Mouse (Mus musculus) testis, adult 2 months (tissue): ENCODE data around the gene Dlgap1. TPM values are rescaled to one million over a fixed set of nuclear protein-coding genes. Genes with fewer than 3 reads are reported as not detected.
A peak's percentile ranks its signal among the peaks of the same experiment; 100 is the strongest.

ENCODE experiments used
- H3K27ac ChIP-seq: fragments of 200-500 bp; 2 replicates; pipeline ENCODE4 v1.5.1; 2012; ENCODE audit warnings: low read depth, low read length; ENCODE audit not compliant: control insufficient read depth, insufficient read depth
- H3K27me3 ChIP-seq: fragments of 200-500 bp; 2 replicates; pipeline ENCODE4 v1.6.1; 2012; ENCODE audit warnings: mild to moderate bottlenecking, low read length, moderate library complexity; ENCODE audit not compliant: control insufficient read depth, insufficient read depth
- H3K36me3 ChIP-seq: fragments of 200-500 bp; 2 replicates; pipeline ENCODE4 v1.6.1; 2012; ENCODE audit warnings: mild to moderate bottlenecking, low read length; ENCODE audit not compliant: control insufficient read depth, insufficient read depth
- H3K4me1 ChIP-seq: fragments of 200-500 bp; 2 replicates; pipeline ENCODE4 v1.6.1; 2012; ENCODE audit warnings: low read length; ENCODE audit not compliant: control insufficient read depth, insufficient read depth
- H3K4me3 ChIP-seq: fragments of 200-500 bp; 2 replicates; pipeline ENCODE4 v1.5.1; 2012; ENCODE audit warnings: low read depth, mild to moderate bottlenecking, low read length, moderate library complexity, mixed read lengths; ENCODE audit not compliant: control insufficient read depth
- CTCF ChIP-seq: fragments of 200-500 bp; IDR thresholded peaks from 2 replicates; pipeline ENCODE4 v1.5.1; 2012; ENCODE audit warnings: low read depth, mild to moderate bottlenecking, inconsistent platforms, low read length, moderate library complexity; ENCODE audit not compliant: control insufficient read depth, insufficient read depth, insufficient replicate concordance
- POLR2A ChIP-seq: fragments of 200-500 bp; IDR thresholded peaks from 2 replicates; pipeline ENCODE4 v1.6.1; 2012; ENCODE audit warnings: low read depth, mild to moderate bottlenecking, inconsistent platforms, low read length, moderate library complexity; ENCODE audit not compliant: control insufficient read depth
- polyA plus RNA-seq: library from polyadenylated mRNA; depleted of rRNA; stranded (reverse); fragments of >200 nt; gene quantifications from 2 replicates; pipeline ENCODE4 v1.2.3, GENCODE M21; 2012

Gene Dlgap1
- polyA plus RNA-seq, 1 experiment = 3.5 TPM

- Histone ChIP-seq H3K27me3 (no peaks in the 10 kb centered on the region), H3K27ac (no peak overlapping the region), H3K4me1 (peaks cover 6% of the 10 kb centered on the region), H3K36me3 (no peaks in the 10 kb centered on the region; the same call in 1 of the 2 replicates), H3K4me3 (no peak overlapping the region)
- TF ChIP-seq POLR2A (no peak), CTCF (no peak)
Measured at GRCm38 (mm10) chr17:70838031-70838430, 869.2 kb downstream of the Dlgap1 start.

DNA sequence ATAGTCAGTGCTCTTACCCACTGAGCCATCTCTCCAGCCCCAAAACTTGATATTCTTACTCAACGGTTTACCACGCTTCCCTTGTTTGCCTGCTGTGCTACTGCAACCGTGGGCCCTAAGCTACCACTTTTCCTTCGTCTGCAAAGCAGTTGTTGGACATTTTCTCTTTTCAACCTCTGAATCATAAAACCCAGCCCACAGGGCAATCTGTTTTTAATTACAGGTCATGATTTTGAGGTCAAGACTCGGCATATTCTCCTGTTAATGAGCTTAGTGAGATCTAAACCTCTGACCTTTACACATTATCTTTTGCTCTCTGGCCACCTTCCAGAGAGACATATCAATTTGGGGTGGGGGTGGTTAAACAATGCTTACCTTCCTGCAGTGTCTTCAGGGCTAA lies 869.7 kb downstream of the Dlgap1 start:
- TF ChIP-seq CTCF (no peak), POLR2A (no peak)
- H3K4me1 ChIP-seq = peaks cover 6% of the 10 kb centered on the region
- no peak overlapping the region for H3K27ac ChIP-seq
- no peak overlapping the region for H3K4me3 ChIP-seq
- no peaks in the 10 kb centered on the region; the same call in 1 of the 2 replicates for H3K36me3 ChIP-seq
- H3K27me3 ChIP-seq = no peaks in the 10 kb centered on the region

GRCm38 (mm10) chr17:70843252-70843651 lies 874.4 kb downstream of the Dlgap1 start:
- peak overlapping the region; percentile 52 for H3K4me3 ChIP-seq
- H3K27me3 ChIP-seq = no peaks in the 10 kb centered on the region
- no peak for TF ChIP-seq POLR2A
- no peak for TF ChIP-seq CTCF
- H3K4me1 ChIP-seq = peaks cover 4% of the 10 kb centered on the region
- H3K36me3 ChIP-seq = no peaks in the 10 kb centered on the region; the same call in 1 of the 2 replicates
- H3K27ac ChIP-seq = no peak overlapping the region

- H3K36me3 ChIP-seq = peaks cover 2% of the 10 kb centered on the region
- peaks cover 17% of the 10 kb centered on the region for H3K4me1 ChIP-seq
- H3K4me3 ChIP-seq = no peak overlapping the region
- no peak for TF ChIP-seq CTCF
- TF ChIP-seq POLR2A = no peak
- H3K27ac ChIP-seq = no peak overlapping the region
- H3K27me3 ChIP-seq = no peaks in the 10 kb centered on the region
Measured at GRCm38 (mm10) chr17:70844971-70845370, 876.1 kb downstream of the Dlgap1 start.

- Histone ChIP-seq H3K36me3 (peaks cover 2% of the 10 kb centered on the region), H3K4me1 (peaks cover 20% of the 10 kb centered on the region), H3K27ac (no peak overlapping the region), H3K4me3 (no peak overlapping the region), H3K27me3 (no peaks in the 10 kb centered on the region)
- TF ChIP-seq CTCF = no peak
- no peak for TF ChIP-seq POLR2A
Measured at GRCm38 (mm10) chr17:70845543-70845942, 876.7 kb downstream of the Dlgap1 start.

DNA sequence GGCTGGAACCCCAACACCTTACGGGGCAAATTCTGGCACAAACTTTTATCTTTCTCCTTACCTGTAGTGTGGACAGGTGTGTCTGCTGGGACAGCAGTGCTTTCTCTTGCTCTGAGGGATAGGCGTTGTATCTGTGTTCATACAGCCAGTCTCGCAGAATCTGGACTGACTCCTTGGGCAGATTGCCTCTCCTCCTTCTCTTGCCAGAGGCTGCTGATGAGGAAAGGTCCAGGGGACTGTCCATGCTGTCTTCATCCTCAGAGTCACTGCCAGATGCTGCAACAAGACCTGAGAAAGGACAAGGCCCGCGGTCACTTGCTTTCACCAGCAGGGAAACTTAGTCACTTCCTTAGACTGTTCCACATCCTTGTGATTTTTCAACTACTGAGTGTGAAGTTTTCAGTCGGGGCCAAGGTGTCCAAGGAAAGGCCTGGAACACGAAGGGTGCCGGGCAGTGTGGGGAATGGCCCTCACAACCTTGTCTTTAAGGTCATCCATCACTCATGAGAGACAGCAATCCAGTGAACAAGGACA lies 877.3 kb downstream of the Dlgap1 start:
- Histone ChIP-seq H3K36me3 (peaks cover 2% of the 10 kb centered on the region), H3K27me3 (no peaks in the 10 kb centered on the region), H3K4me3 (peak overlapping the region; percentile 13; the same call in 1 of the 2 replicates), H3K27ac (no peak overlapping the region; the same call in 1 of the 2 replicates), H3K4me1 (peaks cover 22% of the 10 kb centered on the region)
- TF ChIP-seq CTCF (no peak), POLR2A (no peak)

DNA sequence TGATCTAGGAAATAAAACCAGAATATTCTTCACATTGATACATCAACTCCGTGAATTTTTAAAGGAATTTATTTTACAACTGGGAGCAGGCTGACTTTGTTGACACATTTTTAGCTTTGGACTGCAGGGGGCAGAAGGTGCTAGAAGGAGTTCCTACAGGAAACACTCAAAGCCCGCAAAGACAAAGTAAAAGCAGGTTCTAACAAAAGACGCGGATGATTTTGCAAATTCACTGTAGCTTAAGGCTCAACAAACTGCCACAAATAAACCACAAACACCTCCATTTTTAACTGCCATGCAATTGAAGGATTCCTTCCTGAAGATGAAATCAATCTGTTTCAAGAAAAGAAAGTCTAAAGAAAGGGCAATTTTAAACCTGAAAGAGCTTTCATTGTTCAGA lies 878.2 kb downstream of the Dlgap1 start:
- no peak overlapping the region for H3K27ac ChIP-seq
- no peak for TF ChIP-seq CTCF
- no peak for TF ChIP-seq POLR2A

DNA sequence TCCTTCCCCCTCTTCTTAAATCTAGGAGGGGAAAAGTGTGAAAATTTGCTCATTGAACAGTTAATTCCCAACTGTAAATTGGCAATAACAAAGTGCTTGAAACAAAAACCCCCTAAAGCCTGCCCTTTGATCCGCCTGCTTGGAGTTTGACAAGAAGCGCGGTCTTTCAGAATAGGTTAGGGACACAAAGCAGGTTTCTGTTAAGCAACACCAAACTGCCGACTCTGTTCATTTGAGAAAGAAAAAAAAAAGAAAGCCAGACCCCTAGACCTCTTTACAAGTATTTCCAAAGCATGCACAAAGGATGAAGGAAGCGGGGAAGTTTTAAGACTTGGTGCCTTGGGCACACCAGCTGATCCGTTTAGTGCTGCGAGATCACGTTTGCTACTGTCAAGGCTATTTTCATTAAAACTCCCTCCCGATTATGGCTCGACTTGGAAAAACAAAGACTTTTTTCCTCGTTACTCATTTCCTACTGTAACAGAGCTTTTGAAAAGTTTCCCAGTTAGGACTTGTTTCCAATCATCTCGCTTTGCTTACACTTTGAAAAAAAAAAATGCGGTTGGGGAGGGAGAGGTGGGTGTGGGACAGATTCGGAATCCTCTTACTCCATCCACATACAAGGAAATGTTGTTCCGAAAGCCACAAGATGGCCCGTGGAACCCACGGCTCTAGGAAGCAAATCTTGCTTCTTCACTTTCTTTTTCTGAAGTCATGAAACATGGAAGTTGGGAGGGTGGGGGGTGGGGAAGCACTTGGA lies 879.1 kb downstream of the Dlgap1 start:
- no peak for TF ChIP-seq CTCF
- no peak for TF ChIP-seq POLR2A
- no peaks in the 10 kb centered on the region for H3K27me3 ChIP-seq
- peaks cover 27% of the 10 kb centered on the region for H3K4me1 ChIP-seq

More for the DNA sequence above, 878.2 kb downstream of the Dlgap1 start:
- no peaks in the 10 kb centered on the region for H3K27me3 ChIP-seq
- H3K4me1 ChIP-seq = peaks cover 27% of the 10 kb centered on the region
- H3K36me3 ChIP-seq = peaks cover 2% of the 10 kb centered on the region
- no peak overlapping the region for H3K4me3 ChIP-seq

More for the DNA sequence above, 879.1 kb downstream of the Dlgap1 start:
- peak overlapping the region; percentile 97 for H3K27ac ChIP-seq
- peaks cover 2% of the 10 kb centered on the region for H3K36me3 ChIP-seq
- H3K4me3 ChIP-seq = peak overlapping the region; percentile 95
